Mouse (Mus musculus) spleen, adult 2 months (tissue): ENCODE results near the gene Caln1.

Source experiments
- CTCF ChIP-seq: fragments of 200-500 bp; IDR thresholded peaks from 2 replicates; pipeline ENCODE4 v1.5.1; 2011; ENCODE audit warnings: mild to moderate bottlenecking, inconsistent platforms; ENCODE audit not compliant: insufficient read depth, insufficient read length, insufficient replicate concordance; ENCODE audit errors: extremely low read depth
- POLR2A ChIP-seq: fragments of 200-500 bp; IDR thresholded peaks from 2 replicates; pipeline ENCODE4 v1.6.1; 2011; ENCODE audit warnings: low read depth, low read length, inconsistent platforms

DNA sequence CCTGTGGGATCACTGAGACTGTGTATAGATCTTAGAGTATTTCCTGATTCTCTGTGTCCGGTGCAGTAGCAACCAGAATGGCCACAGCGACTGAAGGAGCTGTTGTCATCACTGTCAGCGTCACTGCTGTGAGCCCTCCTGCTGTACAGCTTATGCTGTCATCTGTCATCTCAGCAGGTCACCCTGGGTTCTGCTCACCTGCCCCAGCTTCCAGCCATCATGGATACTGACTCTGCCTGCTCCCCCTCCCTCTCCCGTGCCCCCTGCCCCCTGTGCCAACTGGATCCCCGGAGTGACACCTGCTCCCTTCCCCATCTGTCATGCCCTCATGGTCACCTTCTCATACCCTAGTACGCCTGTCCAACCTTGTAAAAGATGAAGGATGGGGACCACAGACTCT lies 332.5 kb downstream of the Caln1 start:
- TF ChIP-seq CTCF, result no peak
- no peak for TF ChIP-seq POLR2A
